Mouse (Mus musculus): ENCODE results near the gene 4930595D18Rik. TPM values are rescaled to one million over a fixed set of nuclear protein-coding genes. Genes with fewer than 3 reads are reported as not detected.

4930595D18Rik gene
- total RNA-seq, 2 experiments from 2014 or later, result not detected

DNA sequence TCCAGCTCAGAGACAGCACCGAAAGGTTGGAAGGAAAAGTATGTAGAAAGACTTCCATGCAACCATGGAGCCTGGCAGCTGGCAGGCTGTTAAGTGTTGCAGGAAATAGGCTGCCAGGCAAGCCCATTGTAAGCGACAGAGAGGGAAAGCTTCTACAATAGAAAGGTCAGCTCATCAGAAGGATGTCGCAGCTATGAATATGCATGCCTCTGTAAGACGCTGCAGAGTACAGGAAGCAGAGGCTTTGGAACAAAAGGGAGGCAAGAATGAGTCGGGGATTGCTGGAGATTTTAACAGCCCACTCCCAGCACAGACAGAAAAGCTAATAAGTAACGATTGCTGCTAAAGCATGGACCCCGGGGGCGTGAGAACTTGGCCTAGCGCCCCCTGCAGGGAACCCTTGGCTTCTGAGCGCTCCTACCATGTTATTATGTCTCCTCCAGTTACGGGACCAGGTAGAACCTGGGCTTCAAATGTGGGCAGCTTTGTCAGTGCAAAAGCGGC lies 41.2 kb downstream of the 4930595D18Rik start:
- DNase-seq (ENCODE audit: low spot score in 2 of 2), result no peak

DNA sequence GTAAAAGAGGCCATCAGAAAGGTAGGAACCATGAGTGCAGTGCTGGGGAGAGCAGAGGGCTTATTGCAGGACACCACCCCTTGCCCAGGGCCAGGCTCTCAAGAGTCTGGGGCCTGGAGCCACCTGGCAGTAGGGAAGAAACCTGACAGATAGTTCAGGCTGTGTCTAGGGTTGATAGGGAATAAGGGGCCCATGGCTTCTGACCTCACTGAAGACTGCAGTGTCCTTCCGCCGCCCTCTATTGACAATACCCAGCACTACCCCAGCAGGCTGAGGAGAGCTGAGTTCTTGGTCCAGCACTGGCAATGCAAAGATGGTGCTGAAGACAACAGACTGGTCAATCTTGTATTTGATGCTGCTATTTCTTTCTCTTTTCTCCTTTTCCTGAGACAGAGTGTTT lies 47.2 kb downstream of the 4930595D18Rik start:
- DNase-seq (ENCODE audit: low spot score in 2 of 2), result no peak

- DNase-seq (ENCODE audit: low spot score in 2 of 2), result no peak
Measured at GRCm38 (mm10) chr12:111135953-111136352, 48.3 kb downstream of the 4930595D18Rik start.

DNA sequence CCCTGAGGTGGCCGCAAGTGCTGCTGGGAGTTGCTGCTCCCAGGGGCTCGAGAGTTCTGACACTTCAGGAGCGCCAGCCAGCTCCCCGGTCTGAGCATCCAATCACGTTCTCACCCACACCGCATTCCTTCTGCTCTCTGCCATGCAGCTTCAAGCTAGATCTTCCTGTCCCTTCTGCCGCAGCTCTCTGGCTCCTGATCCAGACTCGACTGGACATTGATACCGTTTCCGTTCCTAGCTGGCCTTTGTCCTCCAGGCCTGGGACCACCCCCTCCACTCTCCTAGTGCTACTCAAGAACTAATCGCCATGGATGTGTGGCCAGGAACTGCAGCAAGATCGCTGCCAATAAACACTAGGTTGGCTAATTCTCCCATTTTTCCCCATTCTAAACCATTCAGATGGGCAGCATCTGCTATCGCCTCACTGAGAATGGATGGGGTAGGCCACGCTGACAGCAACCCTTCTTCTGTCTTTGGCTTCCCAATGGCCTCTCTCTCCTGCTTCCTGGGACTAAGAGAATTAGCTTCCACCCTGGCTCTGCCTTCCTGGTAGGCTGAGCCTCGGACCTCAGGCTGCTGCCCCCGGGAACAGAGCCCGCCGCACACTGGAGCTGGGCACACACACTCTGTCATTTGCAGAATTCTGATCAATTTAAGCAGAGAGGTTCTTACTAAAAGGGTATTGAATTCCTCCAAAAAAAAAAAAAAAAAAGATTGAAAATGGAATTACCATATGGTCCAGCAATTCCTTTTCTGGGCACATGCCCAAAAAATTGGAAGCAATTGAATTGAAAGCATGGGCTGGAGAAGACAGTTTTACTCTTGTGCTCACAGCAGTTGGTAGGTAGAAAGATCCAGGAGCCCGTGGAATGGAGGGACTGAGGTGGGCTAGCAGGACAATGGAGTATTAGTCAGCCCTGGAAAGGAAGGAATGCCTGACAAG lies 49.2 kb downstream of the 4930595D18Rik start:
- DNase-seq (ENCODE audit: low spot score in 2 of 2), result peak; percentile 49 to 73

DNA sequence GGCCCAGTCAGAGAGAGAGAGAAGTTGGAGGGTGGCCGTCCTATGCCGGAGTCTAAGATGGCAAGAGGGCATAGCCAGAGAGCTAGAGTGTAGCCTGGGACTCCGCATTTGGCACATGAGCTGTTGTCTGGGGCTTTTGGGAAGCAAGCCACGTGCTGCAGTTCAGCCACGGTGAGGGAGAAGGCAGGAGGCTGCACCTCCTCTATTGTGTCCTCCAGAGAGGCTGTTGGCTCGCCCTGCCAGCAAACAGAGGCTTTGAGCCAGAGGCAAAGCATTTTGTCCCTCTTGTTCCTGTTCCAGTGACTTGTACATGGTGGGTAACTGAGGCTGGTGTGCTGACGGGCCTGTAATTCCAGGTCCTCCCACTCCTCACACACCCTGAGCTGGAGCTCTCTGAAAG lies 50.1 kb downstream of the 4930595D18Rik start:
- DNase-seq (ENCODE audit: low spot score in 2 of 2), result no peak

- no peak for DNase-seq (ENCODE audit: low spot score in 2 of 2)
Measured at GRCm38 (mm10) chr12:111125666-111126065, 58.6 kb downstream of the 4930595D18Rik start.

- DNase-seq (ENCODE audit: low spot score in 2 of 2), result no peak
Measured at GRCm38 (mm10) chr12:111124601-111125260, 59.6 kb downstream of the 4930595D18Rik start.

- no peak for DNase-seq (ENCODE audit: low spot score in 2 of 2)
Measured at GRCm38 (mm10) chr12:111122332-111122852, 61.9 kb downstream of the 4930595D18Rik start.

GRCm38 (mm10) chr12:111120976-111121645 lies 63.2 kb downstream of the 4930595D18Rik start:
- no peak for DNase-seq (ENCODE audit: low spot score in 2 of 2)

DNA sequence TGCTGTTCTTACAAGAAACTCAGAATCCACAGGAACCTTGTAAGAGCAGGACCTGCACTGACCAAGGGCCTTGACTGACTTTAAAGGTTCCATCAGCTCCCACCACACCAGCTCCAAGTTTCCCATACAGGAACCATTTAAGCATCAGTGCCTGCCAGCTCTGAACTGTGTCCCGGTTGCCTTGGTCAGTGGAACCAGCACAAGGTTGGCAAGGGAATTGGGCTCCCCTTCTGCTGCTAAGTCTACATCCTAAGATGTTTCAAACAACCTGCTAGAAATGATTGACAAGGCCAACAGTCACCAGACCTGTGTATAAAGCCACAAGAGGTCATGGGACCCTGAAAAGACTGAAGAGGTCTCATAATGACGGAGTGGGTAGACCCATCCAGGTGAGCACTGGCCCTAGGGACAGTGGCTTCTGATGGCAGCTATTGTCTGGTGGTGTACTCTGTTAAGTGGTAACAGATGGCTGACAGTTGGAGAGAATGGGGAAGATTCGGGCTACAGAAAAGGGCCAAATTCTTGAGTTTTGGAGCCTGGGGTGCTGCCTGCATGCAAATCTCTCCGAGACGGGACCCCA lies 64.7 kb downstream of the 4930595D18Rik start:
- no peak for DNase-seq (ENCODE audit: low spot score in 2 of 2)

GRCm38 (mm10) chr12:111114593-111114992 lies 69.7 kb downstream of the 4930595D18Rik start:
- DNase-seq (ENCODE audit: low spot score in 2 of 2), result no peak

GRCm38 (mm10) chr12:111111176-111111575 lies 73.1 kb downstream of the 4930595D18Rik start:
- DNase-seq (ENCODE audit: low spot score in 2 of 2), result no peak

Other genes with a start within 250 kb of the 4930595D18Rik start
- 10 to 100 TPM; 11.2 to 12.7 TPM for gene Ankrd9, start 205.5 kb downstream of the 4930595D18Rik start, total RNA-seq (2021)
- 10 to 100 TPM; 16.9 to 17.2 TPM for gene Rcor1, start 145.1 kb downstream of the 4930595D18Rik start, total RNA-seq (2021)
- gene Traf3, start 18.1 kb downstream of the 4930595D18Rik start, total RNA-seq (2021), result 10 to 100 TPM; 53.6 to 53.7 TPM
- 1 to 10 TPM; 3.3 to 4.6 TPM for gene Amn, start 86.6 kb upstream of the 4930595D18Rik start, total RNA-seq (2021)
- gene Cdc42bpb, start 193.2 kb upstream of the 4930595D18Rik start, total RNA-seq (2021), result 100 to 1,000 TPM; 119 to 124 TPM
- 1 to 10 TPM in 1 of 2 experiments, under 1 TPM in 1; 0.53 to 1.2 TPM for gene Lbhd2, start 222.3 kb upstream of the 4930595D18Rik start, total RNA-seq (2021)
- gene Exoc3l4, start 232.5 kb upstream of the 4930595D18Rik start, total RNA-seq (2021), result 1 to 10 TPM; 6.1 to 7.1 TPM